Mouse (Mus musculus): ENCODE measurements around the gene Zfp219. TPM values are rescaled to one million over a fixed set of nuclear protein-coding genes. Genes with fewer than 3 reads are reported as not detected.
"Not testable (repeated sequence)": the region's sequence is repeated elsewhere in the genome, so short reads cannot be mapped to it uniquely, and the experiment has no call there.

The Zfp219 gene
- polyA plus RNA-seq, 1 experiment from 2014 or later, result 32.8 TPM

DNA sequence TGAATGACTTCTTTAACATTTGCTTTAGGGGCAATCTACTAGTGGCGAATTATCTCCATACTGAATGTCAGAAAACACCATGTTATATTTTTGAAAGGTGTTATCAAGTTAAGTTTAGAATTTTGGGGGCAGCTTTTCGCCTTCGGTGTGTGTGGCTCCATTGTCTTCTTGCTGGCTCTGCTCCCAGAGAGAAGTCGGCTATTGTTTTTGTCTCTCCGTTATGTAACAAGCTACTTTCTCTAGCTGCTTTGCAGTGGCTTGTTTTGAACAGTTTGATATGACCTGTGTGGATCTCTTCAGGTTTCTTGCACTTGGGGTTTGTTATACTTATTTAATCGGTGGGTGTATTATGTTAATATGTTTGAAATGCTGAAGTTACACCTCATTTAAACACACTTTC is 22.9 kb upstream of the Zfp219 start:
- no peak overlapping the region for H3K9ac ChIP-seq (replicated peaks; ENCODE audit: low read depth, low read length)

DNA sequence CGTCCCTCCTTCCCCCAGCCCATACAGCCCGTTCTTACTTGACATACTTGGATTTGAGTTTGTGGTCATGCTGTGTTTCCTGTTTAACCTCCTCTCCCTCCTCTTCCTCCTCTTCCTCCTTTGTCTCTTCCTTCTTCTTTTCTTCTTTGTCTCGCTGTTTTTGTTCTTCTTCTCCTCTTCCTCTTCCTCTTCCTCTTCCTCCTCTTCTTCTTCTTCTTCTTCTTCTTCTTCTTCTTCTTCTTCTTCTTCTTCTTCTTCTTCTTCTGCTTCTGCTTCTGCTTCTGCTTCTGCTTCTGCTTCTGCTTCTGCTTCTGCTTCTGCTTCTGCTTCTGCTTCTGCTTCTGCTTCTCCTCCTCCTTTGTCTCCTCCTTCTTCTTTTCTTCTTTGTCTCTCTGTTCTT is 21.8 kb upstream of the Zfp219 start, which contains the start of gene Olfr221:
TSS of gene Olfr221 (minus strand) at position 101 of the 400 bp plus-strand sequence.
- not testable (repeated sequence) for H3K27ac ChIP-seq (ENCODE audit: low read length); ATAC-seq (ENCODE audit: insufficient number of reproducible peaks, insufficient read depth, low FRiP score, low read depth)
- WGBS, result 57% methylated on average over 3 of the region's 3 CpGs

More for the DNA sequence above, 22.9 kb upstream of the Zfp219 start:
- Histone ChIP-seq H3K4me3 (ENCODE audit: low read depth, low read length) (no peak overlapping the region), H3K4me1 (ENCODE audit: control insufficient read depth, insufficient read depth, low read length) (no peaks in the 10 kb centered on the region; the same call in 1 of the 2 replicates), H3K4me2 (replicated peaks; ENCODE audit: low read depth, low read length) (no peak overlapping the region), H3K27me3 (ENCODE audit: control insufficient read depth, insufficient read depth, low read length) (no peaks in the 10 kb centered on the region), H3K9me3 (ENCODE audit: control insufficient read depth, low read depth, low read length) (no peaks in the 10 kb centered on the region), H3K27ac (ENCODE audit: low read length) (no peak overlapping the region), H3K36me3 (ENCODE audit: control insufficient read depth, insufficient read depth, low read length) (no peaks in the 10 kb centered on the region)
- no peak for ATAC-seq (ENCODE audit: insufficient number of reproducible peaks, insufficient read depth, low FRiP score, low read depth)
- 85% methylated on average over 6 of the region's 6 CpGs for WGBS

DNA sequence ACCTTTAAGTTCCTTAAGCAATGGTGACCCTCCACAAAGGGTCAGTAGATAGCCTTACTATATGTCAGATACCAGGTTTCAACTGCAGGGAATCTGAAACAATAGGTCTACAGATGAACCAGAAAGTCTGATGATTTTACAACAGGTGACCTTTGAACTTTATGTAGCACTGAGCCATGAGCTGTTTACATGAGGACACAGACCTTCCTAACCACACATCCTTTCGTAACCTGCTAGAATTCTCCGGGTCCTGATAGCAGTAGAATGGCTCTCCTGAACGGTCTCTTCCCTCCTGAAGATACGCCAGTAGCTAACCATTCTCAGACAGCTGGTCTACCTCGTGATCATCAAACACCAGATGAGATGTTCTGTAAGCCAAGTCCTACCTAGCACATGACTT is 18.8 kb upstream of the Zfp219 start:
- H3K9ac ChIP-seq (replicated peaks; ENCODE audit: low read depth, low read length), result no peak overlapping the region
- no peak overlapping the region for H3K27ac ChIP-seq (ENCODE audit: low read length)
- no peak overlapping the region for H3K4me2 ChIP-seq (replicated peaks; ENCODE audit: low read depth, low read length)
- ATAC-seq (ENCODE audit: insufficient number of reproducible peaks, insufficient read depth, low FRiP score, low read depth), result no peak
- H3K4me1 ChIP-seq (ENCODE audit: control insufficient read depth, insufficient read depth, low read length), result no peaks in the 10 kb centered on the region
- no peaks in the 10 kb centered on the region for H3K36me3 ChIP-seq (ENCODE audit: control insufficient read depth, insufficient read depth, low read length)
- H3K27me3 ChIP-seq (ENCODE audit: control insufficient read depth, insufficient read depth, low read length), result no peaks in the 10 kb centered on the region
- H3K9me3 ChIP-seq (ENCODE audit: control insufficient read depth, low read depth, low read length), result no peaks in the 10 kb centered on the region
- 81% methylated on average over 5 of the region's 5 CpGs for WGBS
- no peak overlapping the region for H3K4me3 ChIP-seq (ENCODE audit: low read depth, low read length)

More for the DNA sequence above, 21.8 kb upstream of the Zfp219 start, which contains the start of gene Olfr221:
- H3K9me3 ChIP-seq (ENCODE audit: control insufficient read depth, low read depth, low read length); H3K4me1 ChIP-seq (ENCODE audit: control insufficient read depth, insufficient read depth, low read length); H3K36me3 ChIP-seq (ENCODE audit: control insufficient read depth, insufficient read depth, low read length); H3K27me3 ChIP-seq (ENCODE audit: control insufficient read depth, insufficient read depth, low read length); H3K4me2 ChIP-seq (replicated peaks; ENCODE audit: low read depth, low read length); H3K4me3 ChIP-seq (ENCODE audit: low read depth, low read length); H3K9ac ChIP-seq (replicated peaks; ENCODE audit: low read depth, low read length): not testable (repeated sequence)

DNA sequence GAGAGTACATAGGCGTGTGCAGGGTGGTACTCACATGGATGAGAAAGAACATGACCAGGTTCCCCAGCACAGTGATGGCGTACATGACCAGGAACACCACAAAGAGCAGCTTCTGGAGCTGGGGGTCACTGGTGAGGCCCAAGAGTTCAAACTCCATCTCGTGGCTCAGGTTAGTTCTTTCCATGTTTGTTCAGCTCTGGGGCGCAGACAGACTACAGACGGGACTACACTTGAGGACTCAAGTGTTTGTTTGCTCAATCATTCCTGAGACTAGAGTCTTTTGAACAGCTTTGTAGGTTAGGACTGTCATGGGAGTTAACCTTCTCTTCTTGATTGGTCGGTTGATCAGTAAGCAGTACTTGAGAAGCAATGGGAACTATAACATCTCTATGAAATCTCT is 15.4 kb upstream of the Zfp219 start:
- no peak for ATAC-seq (ENCODE audit: insufficient number of reproducible peaks, insufficient read depth, low FRiP score, low read depth)
- 79% methylated on average over 6 of the region's 6 CpGs for WGBS
- H3K4me3 ChIP-seq (ENCODE audit: low read depth, low read length), result no peak overlapping the region
- no peaks in the 10 kb centered on the region for H3K27me3 ChIP-seq (ENCODE audit: control insufficient read depth, insufficient read depth, low read length)
- no peak overlapping the region for H3K9ac ChIP-seq (replicated peaks; ENCODE audit: low read depth, low read length)
- H3K9me3 ChIP-seq (ENCODE audit: control insufficient read depth, low read depth, low read length), result no peaks in the 10 kb centered on the region
- H3K4me1 ChIP-seq (ENCODE audit: control insufficient read depth, insufficient read depth, low read length), result no peaks in the 10 kb centered on the region
- H3K4me2 ChIP-seq (replicated peaks; ENCODE audit: low read depth, low read length), result no peak overlapping the region
- H3K27ac ChIP-seq (ENCODE audit: low read length), result no peak overlapping the region
- no peaks in the 10 kb centered on the region for H3K36me3 ChIP-seq (ENCODE audit: control insufficient read depth, insufficient read depth, low read length)

DNA sequence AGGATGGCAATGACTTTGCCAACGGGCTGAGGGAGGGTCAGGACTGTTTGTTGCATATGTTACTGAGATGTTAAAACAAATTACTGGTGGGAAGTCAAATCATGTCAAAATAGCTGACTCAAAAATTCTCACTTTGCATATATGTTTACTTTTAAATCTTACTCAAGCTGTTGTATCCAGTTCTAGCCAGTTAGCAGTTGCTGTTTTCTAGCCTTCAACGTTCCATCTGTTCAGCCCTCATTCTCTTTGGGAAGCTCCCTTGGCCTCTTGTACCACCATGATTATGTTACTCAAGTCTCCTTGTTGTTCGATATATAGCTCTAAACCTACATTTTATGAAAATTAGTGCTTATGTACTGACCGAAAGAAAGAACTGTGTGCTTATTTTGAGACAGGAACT is 5.8 kb upstream of the Zfp219 start:
- ATAC-seq (ENCODE audit: insufficient number of reproducible peaks, insufficient read depth, low FRiP score, low read depth), result no peak
- H3K4me1 ChIP-seq (ENCODE audit: control insufficient read depth, insufficient read depth, low read length), result peaks cover 10% of the 10 kb centered on the region
- no peaks in the 10 kb centered on the region for H3K36me3 ChIP-seq (ENCODE audit: control insufficient read depth, insufficient read depth, low read length)
- H3K9me3 ChIP-seq (ENCODE audit: control insufficient read depth, low read depth, low read length), result no peaks in the 10 kb centered on the region
- H3K9ac ChIP-seq (replicated peaks; ENCODE audit: low read depth, low read length), result no peak overlapping the region
- 81% methylated on average over 4 of the region's 4 CpGs for WGBS
- H3K4me2 ChIP-seq (replicated peaks; ENCODE audit: low read depth, low read length), result no peak overlapping the region
- H3K4me3 ChIP-seq (ENCODE audit: low read depth, low read length), result no peak overlapping the region
- no peak overlapping the region for H3K27ac ChIP-seq (ENCODE audit: low read length)
- H3K27me3 ChIP-seq (ENCODE audit: control insufficient read depth, insufficient read depth, low read length), result no peaks in the 10 kb centered on the region

DNA sequence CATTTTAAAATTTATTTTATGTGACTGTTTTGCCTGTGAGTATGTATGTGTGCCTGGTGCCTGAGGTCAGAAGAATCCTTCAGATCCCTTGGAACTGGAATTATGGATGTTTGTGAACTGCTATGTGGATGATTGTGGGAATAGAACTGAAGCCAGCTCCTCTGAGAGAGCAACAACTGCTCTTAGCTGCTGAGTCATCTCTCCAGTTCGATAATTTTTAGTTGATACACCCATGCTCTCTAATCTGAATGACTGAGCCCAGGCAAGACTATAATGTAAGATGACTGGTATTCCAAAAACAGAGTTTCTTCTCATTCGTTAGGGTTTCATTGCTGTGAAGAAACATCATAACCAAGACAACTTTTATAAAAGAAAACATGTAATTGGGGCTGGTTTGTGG is 3.6 kb upstream of the Zfp219 start:
- Histone ChIP-seq H3K9ac (replicated peaks; ENCODE audit: low read depth, low read length) (no peak overlapping the region), H3K36me3 (ENCODE audit: control insufficient read depth, insufficient read depth, low read length) (no peaks in the 10 kb centered on the region), H3K4me2 (replicated peaks; ENCODE audit: low read depth, low read length) (no peak overlapping the region), H3K27ac (ENCODE audit: low read length) (no peak overlapping the region), H3K27me3 (ENCODE audit: control insufficient read depth, insufficient read depth, low read length) (no peaks in the 10 kb centered on the region), H3K9me3 (ENCODE audit: control insufficient read depth, low read depth, low read length) (no peaks in the 10 kb centered on the region), H3K4me3 (ENCODE audit: low read depth, low read length) (no peak overlapping the region), H3K4me1 (ENCODE audit: control insufficient read depth, insufficient read depth, low read length) (peaks cover 12% of the 10 kb centered on the region)
- WGBS, result 83% methylated on average over 2 of the region's 2 CpGs
- ATAC-seq (ENCODE audit: insufficient number of reproducible peaks, insufficient read depth, low FRiP score, low read depth), result no peak

DNA sequence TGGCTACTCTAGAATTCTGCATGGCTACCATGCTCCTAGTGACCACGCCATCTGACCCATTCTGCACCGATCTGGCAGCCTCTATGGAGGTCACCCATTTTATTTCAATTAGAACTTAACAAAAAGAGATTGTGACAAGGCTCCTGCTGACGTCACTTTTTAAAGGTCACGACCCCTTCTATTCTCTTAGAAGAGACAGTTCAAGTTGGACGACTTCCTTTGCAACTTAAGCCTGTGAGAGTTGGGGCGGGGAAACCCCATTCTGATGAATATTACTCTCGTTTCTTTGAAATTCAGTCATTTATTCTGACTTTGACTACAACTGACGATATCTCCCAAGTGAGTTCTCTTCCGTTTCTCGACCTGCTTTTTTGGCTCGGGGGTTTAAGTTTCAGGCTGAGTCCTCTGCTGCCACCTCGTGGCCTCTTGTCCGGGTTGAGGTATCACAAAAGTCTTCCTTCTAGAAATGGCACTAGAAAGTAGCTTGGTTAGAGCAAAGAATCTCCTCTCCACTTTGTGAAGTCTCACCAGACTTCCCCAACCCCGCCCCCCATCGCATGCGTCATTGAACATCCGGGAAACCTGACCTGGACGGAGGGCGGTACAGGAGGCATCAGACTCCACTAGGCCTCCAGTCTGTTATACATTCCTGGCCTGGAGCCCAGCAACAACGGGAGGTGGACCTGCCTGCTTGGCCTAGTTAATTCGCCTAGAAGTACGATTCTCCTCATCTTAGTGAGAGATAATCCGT is 2.4 kb upstream of the Zfp219 start:
- Histone ChIP-seq H3K4me3 (ENCODE audit: low read depth, low read length) (peak overlapping the region; percentile 22), H3K9me3 (ENCODE audit: control insufficient read depth, low read depth, low read length) (no peaks in the 10 kb centered on the region), H3K27ac (ENCODE audit: low read length) (peak overlapping the region; percentile 66), H3K9ac (replicated peaks; ENCODE audit: low read depth, low read length) (no peak overlapping the region; the same call in 1 of the 2 replicates), H3K4me2 (replicated peaks; ENCODE audit: low read depth, low read length) (peak overlapping the region; percentile 55), H3K4me1 (ENCODE audit: control insufficient read depth, insufficient read depth, low read length) (peaks cover 20% of the 10 kb centered on the region), H3K36me3 (ENCODE audit: control insufficient read depth, insufficient read depth, low read length) (no peaks in the 10 kb centered on the region), H3K27me3 (ENCODE audit: control insufficient read depth, insufficient read depth, low read length) (no peaks in the 10 kb centered on the region)
- ATAC-seq (ENCODE audit: insufficient number of reproducible peaks, insufficient read depth, low FRiP score, low read depth), result peak; percentile 29
- 4% methylated on average over 23 of the region's 23 CpGs for WGBS

DNA sequence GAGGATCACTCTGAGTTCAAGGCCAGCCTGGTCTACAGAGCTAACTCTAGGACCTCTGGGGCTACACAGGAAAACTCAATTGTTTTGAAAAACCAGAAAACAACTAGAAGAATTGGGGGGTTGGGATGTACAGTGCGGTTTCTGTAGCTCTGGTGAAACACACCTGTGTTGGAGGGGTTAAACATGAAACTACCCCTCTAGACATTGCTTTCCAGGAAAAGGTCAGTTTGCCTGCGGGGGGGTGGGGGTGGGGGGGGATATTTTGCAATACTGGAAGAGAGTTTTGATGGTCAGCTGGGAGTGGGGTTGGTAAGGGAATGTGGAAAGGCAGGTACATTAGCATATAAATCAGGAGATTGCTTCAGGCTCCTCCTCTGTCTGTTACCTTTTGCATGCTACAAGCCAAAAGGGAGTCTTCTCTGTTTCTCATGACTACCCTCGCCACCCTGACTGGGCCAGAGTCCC is 1.7 kb upstream of the Zfp219 start:
- Histone ChIP-seq H3K9me3 (ENCODE audit: control insufficient read depth, low read depth, low read length) (no peaks in the 10 kb centered on the region), H3K4me3 (ENCODE audit: low read depth, low read length) (peak overlapping the region; percentile 22; the same call in 1 of the 2 replicates), H3K27me3 (ENCODE audit: control insufficient read depth, insufficient read depth, low read length) (no peaks in the 10 kb centered on the region), H3K4me2 (replicated peaks; ENCODE audit: low read depth, low read length) (peak overlapping the region; percentile 55; the same call in 1 of the 2 replicates), H3K27ac (ENCODE audit: low read length) (peak overlapping the region; percentile 66), H3K4me1 (ENCODE audit: control insufficient read depth, insufficient read depth, low read length) (peaks cover 20% of the 10 kb centered on the region), H3K9ac (replicated peaks; ENCODE audit: low read depth, low read length) (no peak overlapping the region), H3K36me3 (ENCODE audit: control insufficient read depth, insufficient read depth, low read length) (no peaks in the 10 kb centered on the region)
- ATAC-seq (ENCODE audit: insufficient number of reproducible peaks, insufficient read depth, low FRiP score, low read depth), result no peak
- 53% methylated on average over 3 of the region's 3 CpGs for WGBS
